Mouse (Mus musculus): ENCODE measurements around the gene Adat1. TPM values are rescaled to one million over a fixed set of nuclear protein-coding genes. Genes with fewer than 3 reads are reported as not detected.
"Not testable (repeated sequence)": the region's sequence is repeated elsewhere in the genome, so short reads cannot be mapped to it uniquely, and the experiment has no call there.

The Adat1 gene
- polyA plus RNA-seq, 2 experiments from 2014 or later: 7.9 to 8.7 TPM

- not testable (repeated sequence) for ATAC-seq
These were observed 53.8 kb downstream of the Adat1 start for GRCm38 (mm10) chr8:111938076-111938985.

GRCm38 (mm10) chr8:111937184-111937583 is 54.9 kb downstream of the Adat1 start:
- ATAC-seq: no peak

GRCm38 (mm10) chr8:111934201-111934600 is 57.9 kb downstream of the Adat1 start:
- no peak for ATAC-seq

- peak; percentile 100 for ATAC-seq
These were observed 58.6 kb downstream of the Adat1 start, which contains the start of gene Tmem231 for GRCm38 (mm10) chr8:111933348-111934076. Gene Tmem231 (minus strand): TSS chr8:111933881.

- ATAC-seq: peak; percentile 19
These were observed 59.3 kb downstream of the Adat1 start for GRCm38 (mm10) chr8:111932580-111933336.

GRCm38 (mm10) chr8:111931721-111932120 is 60.4 kb downstream of the Adat1 start:
- ATAC-seq: no peak

GRCm38 (mm10) chr8:111929648-111930344 is 62.3 kb downstream of the Adat1 start:
- no peak for ATAC-seq

GRCm38 (mm10) chr8:111924976-111925375 is 67.1 kb downstream of the Adat1 start:
- ATAC-seq: no peak

GRCm38 (mm10) chr8:111923383-111923804 is 68.7 kb downstream of the Adat1 start:
- ATAC-seq: peak; percentile 81

GRCm38 (mm10) chr8:111920971-111921370 is 71.1 kb downstream of the Adat1 start:
- ATAC-seq: no peak

- ATAC-seq: no peak
These were observed 72.4 kb downstream of the Adat1 start for GRCm38 (mm10) chr8:111919663-111920062.

Other genes starting within 250 kb of the Adat1 start
- under 1 TPM; 0.27 to 0.42 TPM for gene Bcar1, start 248.5 kb downstream of the Adat1 start, polyA plus RNA-seq (2017; shearing (Covaris generic))
- gene Cfdp1, start 138.0 kb downstream of the Adat1 start, polyA plus RNA-seq (2017; shearing (Covaris generic)): 100 to 1,000 TPM; 120 to 140 TPM
- 1 to 10 TPM; 7.5 to 9.2 TPM for gene Tmem170, start 115.6 kb downstream of the Adat1 start, polyA plus RNA-seq (2017; shearing (Covaris generic))
- not detected for gene Chst5, start 81.9 kb downstream of the Adat1 start, polyA plus RNA-seq (2017; shearing (Covaris generic))
- gene Tmem231, start 58.4 kb downstream of the Adat1 start, polyA plus RNA-seq (2017; shearing (Covaris generic)): 1 to 10 TPM; 2.5 to 3.5 TPM
- gene Gabarapl2, start 51.6 kb downstream of the Adat1 start, polyA plus RNA-seq (2017; shearing (Covaris generic)): 100 to 1,000 TPM; 205 to 239 TPM
- gene Kars, start 19.0 kb upstream of the Adat1 start, polyA plus RNA-seq (2017; shearing (Covaris generic)): 100 to 1,000 TPM; 166 to 286 TPM
- 10 to 100 TPM in 1 of 2 experiments, 1 to 10 TPM in 1; 9.9 to 11.4 TPM for gene Terf2ip, start 19.1 kb upstream of the Adat1 start, polyA plus RNA-seq (2017; shearing (Covaris generic))
- under 1 TPM; 0.96 to 1.00 TPM for gene Gm6793, start 22.7 kb upstream of the Adat1 start, polyA plus RNA-seq (2017; shearing (Covaris generic))

All from CD4-positive, CD25-positive, alpha-beta regulatory T cell, adult 4 months (primary cell).